ENCODE assay signal across 16 mouse cellular contexts in genomic region chr12:85707391-85707790, GRCm38 (mm10). TPM values are rescaled to one million over a fixed set of nuclear protein-coding genes. Genes with fewer than 3 reads are reported as not detected.
"Had no signal": no experiment of that assay in that cellular context is flagged by ENCODE, and none has a peak within 500 bp of the region (broad histone marks: within the 10 kb centered on the region; RNA-seq: fewer than 3 reads in every experiment).

No protein-coding gene starts in this region.

- H3K27me3 ChIP-seq: stomach, embryonic 15.5 days had no signal

- H3K27ac ChIP-seq: neural tube, embryonic 15.5 days; stomach, embryonic 15.5 days; stomach, postnatal 0 days had no signal

- H3K36me3 ChIP-seq: neural tube, embryonic 15.5 days; stomach, embryonic 15.5 days had no signal

- DNase-seq: retina, postnatal 1 day; right cerebral cortex, adult 18-20 months; right cerebral cortex, postnatal 14 days; right cerebral cortex, postnatal 25 days; right cerebral cortex, postnatal 4 days; spleen, adult 18-20 months; thymus, adult 18-20 months; thymus, adult 2 months; thymus, postnatal 14 days; thymus, postnatal 25 days; thymus, postnatal 36 days; thymus, postnatal 4 days had no signal

- H3K4me3 ChIP-seq: neural tube, embryonic 15.5 days; stomach, embryonic 15.5 days had no signal

- H3K9ac ChIP-seq: neural tube, embryonic 15.5 days; stomach, embryonic 15.5 days had no signal

- H3K4me2 ChIP-seq: neural tube, embryonic 15.5 days; stomach, embryonic 15.5 days had no signal

- H3K9me3 ChIP-seq: neural tube, embryonic 15.5 days; stomach, embryonic 15.5 days had no signal

RNA-seq across cellular contexts. Expression of gene Flvcr2, which starts 38.9 kb away (rescaled TPM):
- total RNA-seq: neutrophil, adult 5-6 weeks had no signal
